8 mouse cellular contexts compared by ENCODE assay signal in genomic region chr7:130964686-130965085, GRCm38 (mm10). TPM values are rescaled to one million over a fixed set of nuclear protein-coding genes. Genes with fewer than 3 reads are reported as not detected.
DNase-seq lines count a peak whose midpoint lies in the region; ATAC-seq lines count a peak whose summit lies in the region.

No protein-coding gene starts in this region.

- H3K27me3 ChIP-seq in heart, embryonic 14.5 days (ENCODE audit: control insufficient read depth, insufficient read depth, low read length), result no peaks in the 10 kb centered on the region
- H3K27me3 ChIP-seq in limb, embryonic 12.5 days, result no peaks in the 10 kb centered on the region
- H3K27me3 ChIP-seq in stomach, embryonic 16.5 days (ENCODE audit: control insufficient read depth, insufficient read depth, low read length), result no peaks in the 10 kb centered on the region

- H3K4me3 ChIP-seq in heart, embryonic 14.5 days (ENCODE audit: control insufficient read depth in 1 of 2, insufficient read depth in 1 of 2, low read depth in 1 of 2, low read length in 2 of 2), result no peak overlapping the region
- H3K4me3 ChIP-seq in limb, embryonic 12.5 days (replicated peaks), result no peak overlapping the region
- no peak overlapping the region for H3K4me3 ChIP-seq in stomach, embryonic 16.5 days (replicated peaks; ENCODE audit: low read length)

- peaks cover 49 to 69% of the 10 kb centered on the region in 2 experiments for H3K4me1 ChIP-seq in heart, embryonic 14.5 days (ENCODE audit: control insufficient read depth in 2 of 2, insufficient read depth in 2 of 2, low read length in 2 of 2)
- peaks cover 48% of the 10 kb centered on the region for H3K4me1 ChIP-seq in limb, embryonic 12.5 days (replicated peaks)
- peaks cover 41% of the 10 kb centered on the region for H3K4me1 ChIP-seq in stomach, embryonic 16.5 days (ENCODE audit: control insufficient read depth, insufficient read depth, low read length)

- peak; percentile 77 for DNase-seq in right cerebral cortex, postnatal 10 days (ENCODE audit: low spot score in 2 of 2)
- DNase-seq in right cerebral cortex, postnatal 36 days (ENCODE audit: low spot score in 2 of 2), result no peak
- DNase-seq in cerebellum, postnatal 36 days, result peak; percentile 66 to 71
- DNase-seq in thymus, postnatal 36 days, result no peak
- DNase-seq in embryo, embryonic 10.5 days (ENCODE audit: low spot score), result no peak

- peak; percentile 88 for ATAC-seq in heart, embryonic 14.5 days (ENCODE audit: insufficient number of reproducible peaks, insufficient read depth, low FRiP score, low read depth)
- no peak; the same call in 1 of the 2 replicates for ATAC-seq in limb, embryonic 12.5 days (ENCODE audit: insufficient number of reproducible peaks, insufficient read depth, low FRiP score, low TSS enrichment, low read depth)
- peak; percentile 44; the same call in 1 of the 2 replicates for ATAC-seq in stomach, embryonic 16.5 days (ENCODE audit: insufficient read depth, low FRiP score)

- H3K9me3 ChIP-seq in heart, embryonic 14.5 days (ENCODE audit: control insufficient read depth, low read length), result no peaks in the 10 kb centered on the region
- no peaks in the 10 kb centered on the region for H3K9me3 ChIP-seq in limb, embryonic 12.5 days
- H3K9me3 ChIP-seq in stomach, embryonic 16.5 days (replicated peaks; ENCODE audit: control insufficient read depth, low read length), result no peaks in the 10 kb centered on the region

- H3K9ac ChIP-seq in heart, embryonic 14.5 days (ENCODE audit: low read length), result no peak overlapping the region
- H3K9ac ChIP-seq in limb, embryonic 12.5 days (replicated peaks), result no peak overlapping the region
- H3K9ac ChIP-seq in stomach, embryonic 16.5 days (ENCODE audit: low read length), result no peak overlapping the region

- H3K4me2 ChIP-seq in heart, embryonic 14.5 days (ENCODE audit: low read length), result no peak overlapping the region
- no peak overlapping the region for H3K4me2 ChIP-seq in limb, embryonic 12.5 days
- H3K4me2 ChIP-seq in stomach, embryonic 16.5 days (ENCODE audit: low read depth, low read length), result no peak overlapping the region

- no peaks in the 10 kb centered on the region for H3K36me3 ChIP-seq in heart, embryonic 14.5 days (ENCODE audit: control insufficient read depth, insufficient read depth, low read length)
- H3K36me3 ChIP-seq in limb, embryonic 12.5 days, result no peaks in the 10 kb centered on the region
- H3K36me3 ChIP-seq in stomach, embryonic 16.5 days (ENCODE audit: control insufficient read depth, insufficient read depth, low read length), result no peaks in the 10 kb centered on the region

- 7% methylated on average over 5 of the region's 5 CpGs for WGBS in heart, embryonic 14.5 days
- WGBS in limb, embryonic 12.5 days, result 40% methylated on average over 5 of the region's 5 CpGs
- WGBS in stomach, embryonic 16.5 days, result 27% methylated on average over 5 of the region's 5 CpGs

- H3K27ac ChIP-seq in heart, embryonic 14.5 days (replicated peaks in 1 of 2; ENCODE audit: control insufficient read depth in 1 of 2, insufficient read depth in 1 of 2, low read depth in 2 of 2, low read length in 2 of 2), result peak overlapping the region; percentile 84 to 86
- peak overlapping the region; percentile 77; the same call in 1 of the 2 replicates for H3K27ac ChIP-seq in limb, embryonic 12.5 days
- peak overlapping the region; percentile 86; the same call in 1 of the 2 replicates for H3K27ac ChIP-seq in stomach, embryonic 16.5 days (ENCODE audit: low read length)

RNA-seq across cellular contexts. Expression of gene Htra1, which starts 28.8 kb away (rescaled TPM):
- 60.0 and 73.5 TPM in 2 replicates for polyA plus RNA-seq in heart, embryonic 14.5 days (2014; fragmentation: Nextera tagmentation; extraction: Ambion mirVana)
- polyA plus RNA-seq in limb, embryonic 12.5 days (2016; fragmentation: Nextera tagmentation; extraction: Ambion mirVana), result 20.4 and 20.9 TPM in 2 replicates
- 30.3 and 32.2 TPM in 2 replicates for polyA plus RNA-seq in stomach, embryonic 16.5 days (2015; fragmentation: Nextera tagmentation; extraction: Ambion mirVana)

Comparison
In these comparisons a context has a peak if more than half of its experiments do, and no peak if none do; other contexts are left out.
1. DNase-seq: peak in right cerebral cortex, postnatal 10 days (2 of 2) and cerebellum, postnatal 36 days (2 of 2); none in right cerebral cortex, postnatal 36 days (0 of 2), thymus, postnatal 36 days (0 of 2) and embryo, embryonic 10.5 days (single experiment).
2. Peak in every context shown above with its lines, with median percentiles within 50 percentile points of each other: H3K27ac ChIP-seq.